Mouse (Mus musculus) frontal cortex, postnatal 25 days (tissue): ENCODE measurements around the gene Ccdc117.
"Not testable (repeated sequence)": the region's sequence is repeated elsewhere in the genome, so short reads cannot be mapped to it uniquely, and the experiment has no call there.

Source experiments
- DNase-seq, 2 experiments: peaks; one replicate each; pipeline ENCODE4 v3.0.0; 2022; ENCODE audit warnings: low spot score in 2 of 2

The Ccdc117 gene

DNA sequence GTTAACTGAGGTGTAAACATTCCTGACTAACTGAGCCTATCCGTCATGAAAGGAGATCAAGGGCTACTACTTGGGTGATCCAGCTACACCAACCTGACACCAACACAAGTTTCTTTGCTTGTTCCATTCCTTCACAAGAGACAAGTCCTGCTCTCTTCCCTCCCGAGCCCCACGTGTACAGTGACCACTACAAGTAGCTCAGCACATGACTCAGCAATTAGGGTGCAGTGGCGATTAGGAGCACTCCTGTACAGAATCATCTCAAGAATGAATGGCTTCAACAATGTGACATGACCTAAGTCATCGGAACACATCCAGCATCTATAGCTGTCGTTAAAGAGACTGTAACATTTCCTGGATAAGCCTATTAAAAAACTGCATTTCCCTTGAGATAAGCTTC, 11.3 kb downstream of the Ccdc117 start:
- no peak for DNase-seq

GRCm38 (mm10) chr11:5530172-5530571, 11.8 kb downstream of the Ccdc117 start:
- no peak for DNase-seq

- DNase-seq = no peak
Observed at GRCm38 (mm10) chr11:5528841-5529240, 13.1 kb downstream of the Ccdc117 start.

DNA sequence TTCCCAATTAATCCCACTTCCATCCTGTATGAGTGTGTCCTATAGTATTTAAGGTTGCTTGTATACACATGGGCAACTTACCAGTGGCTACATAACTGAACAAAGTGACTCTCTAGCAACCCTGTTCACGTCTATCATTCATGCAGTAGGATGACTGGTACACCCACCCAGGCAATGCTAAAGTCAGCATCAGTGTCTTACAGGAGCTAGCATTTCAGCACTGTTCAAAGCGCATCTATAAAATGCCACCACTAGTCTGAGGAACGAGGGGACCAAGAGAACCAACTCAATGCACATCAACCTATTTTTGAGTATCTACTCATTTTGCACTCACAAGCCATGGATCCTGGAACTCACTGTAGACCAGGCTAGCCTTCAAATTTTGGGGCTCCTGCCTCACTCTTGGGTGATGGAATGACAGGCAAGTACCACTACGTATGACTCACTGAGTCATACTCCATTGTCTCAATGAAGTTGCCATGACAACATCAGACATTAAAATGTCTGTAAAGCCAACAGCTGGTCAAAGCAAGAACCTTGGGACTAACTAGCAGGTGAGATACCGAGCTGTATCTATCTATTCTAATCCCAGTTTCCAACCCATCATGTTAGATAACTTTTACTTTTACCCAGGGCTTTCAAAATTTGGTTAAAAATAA, 14.0 kb downstream of the Ccdc117 start:
- DNase-seq = no peak

DNA sequence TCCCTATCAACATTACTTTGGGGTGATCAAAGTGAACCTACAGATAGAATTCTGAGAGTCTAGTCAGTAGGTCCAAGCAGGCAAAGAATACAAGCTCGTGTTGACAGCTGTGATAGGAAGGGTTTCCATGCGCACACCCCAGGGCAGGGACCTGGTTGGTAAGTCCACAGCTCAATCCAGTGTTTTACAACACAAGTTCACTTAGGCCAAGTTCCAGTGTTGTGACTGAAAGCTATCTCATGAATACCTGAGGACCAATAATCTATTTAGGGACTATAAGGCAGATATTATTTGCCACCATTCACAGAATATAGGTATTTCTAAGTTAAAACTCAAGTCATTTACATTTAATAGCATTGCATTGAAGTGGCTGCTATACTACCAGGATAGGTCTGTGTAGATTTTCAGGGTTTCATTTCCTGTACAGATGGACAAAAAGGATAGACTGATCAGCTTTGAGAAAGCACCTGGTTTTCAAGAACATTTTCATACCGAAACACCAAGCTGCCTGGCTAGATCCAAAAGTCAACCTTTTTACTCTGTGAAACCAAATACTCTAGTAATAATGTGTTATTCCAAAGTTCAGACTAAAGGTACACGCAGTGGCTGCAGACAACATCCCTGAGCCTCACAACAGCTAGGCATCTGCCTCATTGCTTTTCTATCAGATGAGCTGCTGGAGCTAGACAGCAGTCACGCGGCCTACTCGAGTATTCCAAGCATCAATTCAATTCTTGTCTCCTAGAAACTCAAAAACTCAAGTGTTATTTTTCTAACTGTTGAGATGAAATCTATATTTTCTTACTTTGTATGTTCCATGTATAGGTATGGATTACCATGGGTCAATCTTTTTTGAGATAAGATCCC, 15.2 kb downstream of the Ccdc117 start:
- DNase-seq = no peak

GRCm38 (mm10) chr11:5525418-5525817, 16.6 kb downstream of the Ccdc117 start:
- no peak for DNase-seq

- no peak for DNase-seq
Observed at GRCm38 (mm10) chr11:5522798-5523415, 19.1 kb downstream of the Ccdc117 start.

DNA sequence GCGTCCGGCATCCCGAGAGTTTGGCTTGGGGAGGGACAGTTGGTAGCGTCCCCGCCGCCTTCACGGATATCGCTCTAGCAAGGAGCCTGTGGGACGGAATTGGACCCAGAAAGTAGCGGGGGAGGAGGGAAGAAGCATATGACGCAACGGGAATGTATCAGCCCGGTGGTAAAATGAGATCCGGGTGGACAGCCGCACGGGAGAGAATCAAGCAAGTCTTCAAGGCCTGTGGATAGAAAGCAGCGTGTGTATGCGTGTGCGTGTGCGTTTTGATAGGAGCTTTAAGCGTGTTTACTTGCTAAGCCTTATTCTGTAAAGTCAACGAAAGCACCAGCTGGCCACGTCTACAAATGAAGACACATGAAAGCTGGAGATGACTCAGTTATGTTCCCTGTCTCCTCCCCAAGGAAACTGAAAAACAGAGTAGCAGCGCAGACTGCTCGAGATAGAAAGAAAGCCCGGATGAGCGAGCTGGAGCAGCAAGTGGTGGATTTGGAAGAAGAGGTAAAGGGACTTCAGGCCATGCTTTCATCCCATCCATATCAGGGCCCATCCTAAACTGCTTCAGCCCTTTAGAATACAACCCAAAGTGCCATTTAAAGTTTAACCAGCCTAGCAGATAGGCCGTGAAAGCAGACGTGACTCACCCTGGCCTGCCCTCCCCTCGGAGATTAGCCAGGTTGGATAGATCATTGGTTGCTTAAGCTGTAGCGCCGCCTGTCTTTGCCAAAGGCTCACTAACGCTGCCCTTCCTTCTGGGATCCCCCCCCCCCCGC, 20.3 kb downstream of the Ccdc117 start:
- peak; percentile 47 to 53 for DNase-seq

DNA sequence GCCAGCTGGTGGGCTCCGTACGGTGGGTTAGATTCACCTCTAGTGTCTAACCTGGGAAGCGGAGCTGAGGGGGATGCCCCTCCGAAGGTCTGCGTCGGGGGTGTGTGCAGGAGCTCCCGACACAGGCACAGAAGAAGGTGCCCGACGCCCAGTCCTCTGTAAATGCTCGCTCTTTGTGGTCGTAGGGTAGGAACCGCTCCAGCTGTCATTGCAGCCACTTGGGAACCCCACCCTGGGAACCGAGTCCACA, 20.8 kb downstream of the Ccdc117 start:
- DNase-seq = no peak

DNA sequence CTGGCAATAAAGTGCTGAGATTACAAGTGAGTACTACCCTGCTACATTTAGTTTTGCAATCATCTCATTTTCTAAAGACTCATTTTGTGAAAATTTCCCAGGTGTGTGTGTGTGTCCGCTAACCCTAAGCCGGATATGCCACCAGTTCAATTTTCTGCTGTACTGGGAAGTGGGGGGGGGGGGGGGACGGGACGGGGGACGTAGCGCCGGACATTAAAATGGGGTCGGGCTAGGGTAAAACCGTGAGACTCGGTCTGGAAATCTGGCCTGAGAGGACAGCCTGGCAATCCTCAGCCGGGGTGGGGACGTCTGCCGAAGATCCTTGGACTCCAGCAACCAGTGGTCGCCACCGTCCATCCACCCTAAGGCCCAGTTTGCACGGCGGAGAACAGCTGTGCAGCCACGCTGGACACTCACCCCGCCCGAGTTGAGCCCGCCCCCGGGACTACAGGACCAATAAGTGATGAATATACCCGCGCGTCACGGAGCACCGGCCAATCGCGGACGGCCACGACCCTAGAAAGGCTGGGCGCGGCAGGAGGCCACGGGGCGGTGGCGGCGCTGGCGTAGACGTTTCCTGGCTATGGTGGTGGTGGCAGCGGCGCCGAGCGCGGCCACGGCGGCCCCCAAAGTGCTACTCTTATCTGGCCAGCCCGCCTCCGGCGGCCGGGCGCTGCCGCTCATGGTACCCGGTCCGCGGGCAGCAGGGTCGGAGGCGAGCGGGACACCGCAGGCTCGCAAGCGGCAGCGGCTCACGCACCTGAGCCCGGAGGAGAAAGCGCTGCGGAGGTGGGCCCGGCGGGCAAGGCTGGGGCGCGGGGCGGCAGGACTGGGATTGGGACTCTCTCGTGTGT, 21.3 kb downstream of the Ccdc117 start, which contains the start of gene Xbp1:
Gene Xbp1, plus strand, starts transcription at position 248 of the 854 bp plus-strand sequence.
- peak; percentile 96 to 97 for DNase-seq

DNA sequence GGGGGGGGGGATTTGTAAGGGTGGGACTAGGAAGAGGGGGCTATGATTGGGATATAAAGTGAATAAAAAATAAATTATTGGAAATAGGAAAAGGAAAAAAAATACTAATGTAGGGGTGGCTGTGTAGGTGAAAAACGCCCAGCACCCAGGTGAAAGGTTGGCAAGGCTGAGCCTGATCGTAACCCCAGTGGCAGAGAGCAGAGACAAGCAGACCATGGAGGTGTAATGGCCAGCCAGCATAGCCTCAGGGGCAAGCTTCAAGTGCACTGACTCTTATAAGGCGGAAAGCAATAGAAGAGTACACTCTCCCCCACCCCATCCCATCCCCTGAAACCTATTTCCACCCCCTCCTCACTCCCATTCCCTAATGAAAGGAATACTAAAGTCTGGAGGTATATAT, 22.3 kb downstream of the Ccdc117 start:
- no peak for DNase-seq

- DNase-seq = no peak
Observed at GRCm38 (mm10) chr11:5517346-5517745, 24.6 kb downstream of the Ccdc117 start.

DNA sequence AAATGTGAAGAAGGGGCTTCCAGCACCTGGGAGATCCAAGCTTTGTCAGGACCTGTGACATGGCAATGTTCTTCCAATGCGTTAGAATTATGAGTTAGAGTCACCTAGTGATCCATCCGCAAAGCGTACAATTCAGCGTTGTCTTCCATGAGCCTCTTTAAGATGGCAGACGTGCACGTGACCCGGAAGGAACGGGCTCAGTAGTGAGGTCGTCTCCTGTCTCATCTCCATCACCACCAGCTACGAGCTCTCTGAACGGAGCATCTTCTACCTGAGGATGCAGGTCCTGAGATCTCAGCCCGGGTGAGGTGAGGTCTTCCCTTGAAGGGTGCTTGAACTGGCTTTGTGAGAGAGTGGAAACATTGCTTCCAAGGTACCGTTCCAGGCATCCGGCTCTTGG, 25.4 kb downstream of the Ccdc117 start:
- DNase-seq = no peak

DNA sequence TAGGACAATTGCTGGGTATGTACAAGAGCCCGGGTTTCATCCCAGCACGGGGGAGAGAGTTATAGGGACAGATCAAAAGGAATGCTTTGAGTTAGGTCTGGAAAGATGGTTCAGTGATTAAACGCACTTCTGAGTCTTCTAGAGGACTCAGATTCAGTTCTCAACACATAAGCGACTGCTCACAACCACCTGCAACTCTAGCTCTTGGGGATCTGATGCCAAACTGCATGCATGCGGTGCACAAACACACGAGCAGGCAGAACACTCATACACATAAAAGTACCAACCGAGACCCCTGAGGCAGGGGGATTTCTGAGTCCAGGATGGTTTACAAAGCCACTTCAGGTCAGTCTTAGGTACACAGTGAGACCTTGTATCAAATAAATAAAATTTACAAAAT, 25.8 kb downstream of the Ccdc117 start:
- DNase-seq = no peak

DNA sequence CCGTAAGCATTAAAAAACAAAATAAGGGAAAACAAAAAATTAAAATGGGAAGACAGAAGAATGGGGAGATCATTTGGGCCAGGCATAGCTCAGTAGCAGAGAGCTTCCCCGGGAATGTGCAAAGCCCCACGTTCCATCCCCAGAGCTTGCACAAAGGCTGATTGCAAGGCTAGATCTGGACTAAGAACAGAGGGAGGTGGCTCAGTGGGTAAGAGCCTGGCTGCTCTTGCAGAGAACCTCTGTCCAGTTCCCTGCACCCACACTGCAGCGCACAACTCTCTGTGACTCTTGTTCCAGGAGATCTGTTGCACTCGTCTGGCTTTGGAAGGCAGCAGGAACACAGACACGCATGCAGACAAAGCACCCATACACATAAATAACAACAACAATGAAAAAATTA, 26.3 kb downstream of the Ccdc117 start:
- DNase-seq = no peak

DNA sequence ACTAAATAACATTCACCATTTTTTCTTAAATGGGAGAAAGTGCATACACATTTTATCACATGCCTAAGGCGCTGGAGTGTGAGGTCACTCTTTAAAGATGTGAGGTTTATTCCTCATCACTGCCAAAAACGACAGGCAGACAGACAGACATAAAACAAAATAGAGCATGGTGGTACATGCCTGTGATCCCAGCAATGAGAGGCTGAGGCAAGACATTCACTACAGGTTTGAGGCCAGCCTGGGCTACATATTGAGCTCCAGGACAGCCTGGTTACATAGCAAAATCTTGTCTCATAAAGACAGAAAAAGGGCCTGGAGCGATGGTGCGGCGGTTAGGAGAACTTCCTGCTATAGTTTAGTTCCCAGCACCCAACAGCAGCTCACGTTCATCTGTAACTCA, 26.8 kb downstream of the Ccdc117 start:
- DNase-seq = no peak

- no peak for DNase-seq
Observed at GRCm38 (mm10) chr11:5514091-5514490, 27.9 kb downstream of the Ccdc117 start.

DNA sequence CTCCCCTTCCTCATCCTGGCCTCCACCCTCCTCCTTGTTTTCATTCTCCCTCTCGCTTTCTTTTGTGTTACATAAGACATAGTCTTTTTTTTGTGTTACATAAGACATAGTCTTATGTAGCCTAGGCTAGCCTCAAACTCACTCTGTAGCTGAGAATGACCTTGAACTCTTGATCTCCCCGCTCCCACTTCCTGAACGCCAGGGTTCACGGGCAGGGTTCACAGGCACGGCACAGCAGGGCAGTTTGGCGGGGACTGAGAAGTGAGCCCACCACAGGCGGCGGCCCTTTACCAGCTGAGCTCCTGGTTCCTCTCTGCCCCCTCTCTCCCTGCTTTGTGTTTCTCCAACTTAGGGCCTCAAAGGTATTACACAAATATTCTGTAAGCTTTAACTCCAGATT, 29.0 kb downstream of the Ccdc117 start:
- DNase-seq = no peak

DNA sequence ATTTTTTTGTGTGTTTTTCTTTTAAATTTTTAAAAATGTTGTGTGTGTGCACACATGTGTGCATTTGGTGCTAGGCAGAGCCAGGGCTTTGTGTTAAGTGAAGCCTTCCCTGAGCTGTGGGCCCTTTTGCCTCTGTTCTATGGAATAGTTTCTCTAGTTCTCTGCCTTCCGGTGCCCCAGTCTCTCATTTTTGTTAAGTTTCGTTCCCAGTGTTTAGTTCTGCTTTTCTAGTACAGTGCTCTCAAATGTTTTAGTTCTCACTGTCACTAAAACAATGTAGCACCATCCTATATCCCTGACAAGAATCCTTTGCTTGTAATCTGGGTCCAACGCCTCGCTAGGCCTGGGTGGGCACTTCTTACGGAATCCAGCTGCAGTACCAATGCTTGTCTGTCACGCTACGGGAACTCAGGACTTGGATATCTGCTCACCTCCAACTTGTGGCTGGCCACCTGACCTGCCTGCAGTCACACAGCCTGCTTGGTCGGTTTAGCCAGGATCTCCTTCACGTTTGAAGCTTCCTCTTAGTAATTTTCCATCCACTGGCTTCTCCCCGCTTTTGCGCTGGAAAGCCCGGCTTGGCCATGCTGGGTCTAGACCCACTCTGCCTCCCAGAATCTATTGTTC, 29.8 kb downstream of the Ccdc117 start:
- no peak for DNase-seq

- not testable (repeated sequence) for DNase-seq
Observed at GRCm38 (mm10) chr11:5510686-5511085, 31.3 kb downstream of the Ccdc117 start.

DNA sequence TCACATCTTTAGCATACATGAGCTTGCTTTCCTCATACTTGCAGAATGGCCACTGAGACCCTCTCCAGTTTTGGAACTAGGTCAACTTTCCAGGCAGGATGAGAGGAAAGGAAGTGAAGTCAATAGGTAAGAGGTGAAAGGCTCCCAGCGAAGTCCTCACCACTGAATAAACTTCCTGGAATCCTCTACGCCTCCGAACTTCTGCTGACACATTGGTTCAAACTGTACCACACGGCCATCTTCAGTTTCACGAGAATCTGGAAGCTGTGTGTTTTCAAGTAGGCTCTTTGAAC, 31.9 kb downstream of the Ccdc117 start:
- no peak for DNase-seq
